Mouse (Mus musculus): ENCODE data around the gene Pla2g7. TPM values are rescaled to one million over a fixed set of nuclear protein-coding genes. Genes with fewer than 3 reads are reported as not detected.

Pla2g7 gene
- 267 and 317 TPM in 2 replicates for polyA plus RNA-seq (2021; fragmentation: Nextera tagmentation)
- long read RNA-seq, experiment 1, transcript Pla2g7-201 (12 exons, 2,097 nt) = major isoform, 615 of 755 reads
- long read RNA-seq, experiment 1, transcript Pla2g7-202 (10 exons, 1,374 nt) = minor isoform, 46 of 755 reads
- long read RNA-seq, experiment 1, partial matches to known transcripts = 54 of 755 reads
- long read RNA-seq, experiment 1, other reads (novel, unspliced or antisense) = 39 of 755 reads
- long read RNA-seq, experiment 2, transcript Pla2g7-201 (12 exons, 2,097 nt) = major isoform, 1,382 of 1,495 reads
- long read RNA-seq, experiment 2, transcript Pla2g7-202 (10 exons, 1,374 nt) = minor isoform, 19 of 1,495 reads
- long read RNA-seq, experiment 2, partial matches to known transcripts = 22 of 1,495 reads
- long read RNA-seq, experiment 2, other reads (novel, unspliced or antisense) = 72 of 1,495 reads

DNA sequence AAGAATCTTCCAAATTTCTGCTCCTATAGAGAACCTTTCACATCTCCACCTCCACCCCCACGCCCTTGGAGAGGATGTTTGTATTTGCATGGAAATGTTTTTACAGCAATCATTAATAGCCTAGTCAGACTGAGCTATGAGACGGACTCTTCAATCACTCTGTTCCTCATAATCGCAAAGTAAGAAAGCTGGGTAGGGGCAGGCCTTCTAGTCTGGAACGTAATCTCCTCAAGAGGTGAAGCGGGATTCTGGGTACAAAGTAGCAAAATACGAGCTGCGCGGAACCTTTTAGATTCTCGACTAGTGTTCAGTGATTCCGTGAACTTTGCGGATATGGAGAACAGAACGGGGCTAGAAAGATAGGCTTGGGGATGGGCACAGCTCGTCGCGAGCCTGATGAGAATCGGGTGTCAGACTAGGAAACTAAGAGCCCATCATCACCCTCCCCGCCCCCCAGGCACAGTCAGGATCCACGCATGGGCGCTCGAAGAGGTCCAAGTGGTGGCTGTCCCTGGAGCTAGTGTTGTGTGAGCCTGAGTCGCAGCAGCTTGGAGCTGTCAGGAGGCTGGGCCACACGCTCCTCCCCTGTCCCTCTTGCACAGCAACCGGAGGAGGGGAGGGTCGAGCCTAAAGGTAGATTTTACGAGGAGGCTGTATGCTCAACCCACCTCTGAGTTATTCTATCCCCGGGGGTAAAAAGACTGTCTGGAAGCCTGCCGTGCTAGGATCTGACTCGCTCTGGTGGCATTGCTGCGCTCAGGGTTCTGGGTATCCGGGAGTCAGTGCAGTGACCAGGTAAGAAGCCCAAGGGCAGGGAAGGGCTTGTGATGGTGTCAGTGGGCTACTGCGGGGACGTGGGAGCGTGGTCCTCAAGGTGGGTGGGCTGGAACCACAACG, at the start of gene Pla2g7:
Gene Pla2g7, plus strand, starts transcription at position 107 of the 897 bp plus-strand sequence.

DNA sequence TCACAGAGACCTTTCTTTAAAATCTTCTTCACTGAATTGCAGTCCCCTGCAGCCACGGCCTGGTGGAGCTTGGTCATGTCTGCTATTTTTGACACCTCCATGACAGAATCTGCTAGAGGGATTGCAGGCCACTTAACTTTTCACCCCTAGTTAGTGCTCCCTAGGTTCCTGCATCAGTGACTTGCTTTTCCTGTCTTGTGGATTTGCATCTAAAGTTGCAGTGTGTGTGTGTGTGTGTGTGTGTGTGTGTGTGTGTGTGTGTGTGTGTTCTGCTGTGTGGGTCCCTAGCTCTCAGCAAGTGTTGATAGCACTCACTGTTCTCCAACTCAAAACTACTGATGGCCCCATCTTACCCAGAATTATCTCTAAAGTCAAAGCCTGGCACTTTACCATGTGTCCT, 24.4 kb upstream of the Pla2g7 start, which contains the start of gene Ankrd66:
Gene Ankrd66, minus strand, starts transcription at position 101 of the 400 bp plus-strand sequence.

DNA sequence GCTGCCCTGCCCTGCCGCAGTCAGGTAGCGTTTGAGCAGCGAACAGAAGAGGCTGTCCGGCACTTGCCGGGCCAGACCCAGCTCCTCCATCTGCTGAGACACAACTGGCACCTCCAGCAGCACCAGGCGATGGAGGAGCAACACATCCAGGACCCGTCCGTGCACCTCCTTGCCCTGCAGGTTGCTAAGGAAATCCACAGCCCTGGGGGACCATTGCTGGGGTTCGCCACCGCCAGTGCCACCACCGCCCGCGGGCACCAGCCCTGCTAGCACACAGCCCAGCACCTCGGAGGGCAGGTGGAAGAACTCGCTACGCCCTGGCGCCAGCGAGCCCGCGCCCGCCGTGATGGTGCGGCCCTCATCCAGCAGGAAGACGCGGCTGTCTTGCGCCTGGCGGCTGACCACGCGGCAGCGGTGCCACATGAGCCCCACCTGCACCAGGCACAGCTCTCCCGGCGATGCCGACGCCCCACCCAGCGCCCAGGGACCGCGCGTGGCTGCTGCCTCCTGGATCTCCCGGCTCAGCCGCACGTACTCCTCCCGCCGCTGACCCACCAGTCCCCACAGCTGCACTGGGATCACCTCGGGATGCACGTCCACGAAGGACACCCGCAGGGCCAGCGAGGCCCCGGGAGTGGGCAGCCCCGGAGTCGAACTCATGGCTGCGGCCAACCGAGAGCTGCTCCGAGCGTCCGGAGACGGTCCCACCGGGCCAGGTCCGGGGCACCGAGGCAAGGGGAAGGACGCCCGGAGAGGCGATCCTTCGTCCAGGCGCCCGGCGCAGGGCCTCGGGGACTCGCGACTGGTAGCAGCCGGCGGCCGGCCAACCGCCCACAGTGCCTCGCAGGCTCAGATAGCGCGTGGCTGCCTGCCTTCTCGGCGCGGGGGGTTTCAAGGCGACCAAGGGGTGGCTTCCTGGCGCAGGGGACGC, 61.9 kb downstream of the Pla2g7 start, which contains the start of gene Tdrd6:
Gene Tdrd6, minus strand, starts transcription at position 804 of the 931 bp plus-strand sequence.

Other genes with a start within 250 kb of the Pla2g7 start
- gene Adgrf5, start 207.6 kb upstream of the Pla2g7 start, polyA plus RNA-seq (2021; fragmentation: Nextera tagmentation) = 3.6 and 5.5 TPM in 2 replicates
- not detected in 2 replicates for gene Mep1a, start 65.3 kb upstream of the Pla2g7 start, polyA plus RNA-seq (2021; fragmentation: Nextera tagmentation)
- 1.4 and 1.7 TPM in 2 replicates for gene Ankrd66, start 24.5 kb upstream of the Pla2g7 start, polyA plus RNA-seq (2021; fragmentation: Nextera tagmentation)
- gene Tdrd6, start 62.2 kb downstream of the Pla2g7 start, polyA plus RNA-seq (2021; fragmentation: Nextera tagmentation) = 0.14 and 0.16 TPM in 2 replicates
- 15.3 and 17.5 TPM in 2 replicates for gene Slc25a27, start 99.1 kb downstream of the Pla2g7 start, polyA plus RNA-seq (2021; fragmentation: Nextera tagmentation)
- gene Cyp39a1, start 99.3 kb downstream of the Pla2g7 start, polyA plus RNA-seq (2021; fragmentation: Nextera tagmentation) = 0.35 and 1.3 TPM in 2 replicates
- 79.8 and 93.1 TPM in 2 replicates for gene Rcan2, start 233.3 kb downstream of the Pla2g7 start, polyA plus RNA-seq (2021; fragmentation: Nextera tagmentation)

Measured in layer of hippocampus, adult 6 months (tissue).